ENCODE assay signal across 9 mouse cellular contexts in genomic region chr11:25357717-25358411, GRCm38 (mm10).
DNase-seq lines count a peak whose midpoint lies in the region; ATAC-seq lines count a peak whose summit lies in the region.
"Had no signal": no experiment of that assay in that cellular context is flagged by ENCODE, and none has a peak within 500 bp of the region (broad histone marks: within the 10 kb centered on the region; RNA-seq: fewer than 3 reads in every experiment).

No protein-coding gene starts in this region.

- peak overlapping the region; percentile 78 for H3K4me2 ChIP-seq in heart, embryonic 16.5 days (ENCODE audit: low read depth, low read length)
- peak overlapping the region; percentile 69 for H3K4me2 ChIP-seq in embryonic facial prominence, embryonic 13.5 days
- peak overlapping the region; percentile 35 for H3K4me2 ChIP-seq in neural tube, embryonic 11.5 days (ENCODE audit: low read depth)

- no peaks in the 10 kb centered on the region for H3K36me3 ChIP-seq in heart, embryonic 16.5 days (ENCODE audit: control insufficient read depth, insufficient read depth)
- no peaks in the 10 kb centered on the region for H3K36me3 ChIP-seq in embryonic facial prominence, embryonic 13.5 days
- H3K36me3 ChIP-seq in neural tube, embryonic 11.5 days (ENCODE audit: control insufficient read depth, insufficient read depth, low read length), result no peaks in the 10 kb centered on the region

- no peaks in the 10 kb centered on the region for H3K9me3 ChIP-seq in heart, embryonic 16.5 days (replicated peaks; ENCODE audit: control insufficient read depth, low read length)
- no peaks in the 10 kb centered on the region for H3K9me3 ChIP-seq in embryonic facial prominence, embryonic 13.5 days
- H3K9me3 ChIP-seq in neural tube, embryonic 11.5 days (ENCODE audit: control insufficient read depth, low read length), result no peaks in the 10 kb centered on the region

- no peak overlapping the region for H3K9ac ChIP-seq in heart, embryonic 16.5 days (ENCODE audit: low read length)
- no peak overlapping the region for H3K9ac ChIP-seq in embryonic facial prominence, embryonic 13.5 days
- H3K9ac ChIP-seq in neural tube, embryonic 11.5 days (ENCODE audit: low read length), result peak overlapping the region; percentile 28

- H3K4me1 ChIP-seq in heart, embryonic 16.5 days (ENCODE audit: control insufficient read depth, insufficient read depth, low read length), result 0 out of 2 replicates have a peak, but pooled peaks cover 2% of the 10 kb centered on the region
- peaks cover 21% of the 10 kb centered on the region for H3K4me1 ChIP-seq in embryonic facial prominence, embryonic 13.5 days
- peaks cover 12% of the 10 kb centered on the region for H3K4me1 ChIP-seq in neural tube, embryonic 11.5 days (ENCODE audit: control insufficient read depth, insufficient read depth, low read length)

- no peak for ATAC-seq in heart, embryonic 16.5 days (replicated peaks; ENCODE audit: extremely low read depth, insufficient read depth, low FRiP score)
- no peak for ATAC-seq in embryonic facial prominence, embryonic 13.5 days (ENCODE audit: insufficient number of reproducible peaks, insufficient read depth, low FRiP score, low TSS enrichment, low read depth)
- peak; percentile 17; the same call in 1 of the 2 replicates for ATAC-seq in neural tube, embryonic 11.5 days (ENCODE audit: insufficient read depth, low FRiP score, low TSS enrichment)

- DNase-seq in heart, postnatal 36 days, result no peak
- DNase-seq in layer of hippocampus, adult 8-10 months (ENCODE audit: low spot score in 2 of 2), result peak; percentile 20 to 44
- peak; percentile 31 for DNase-seq in neural tube, embryonic 11.5 days (ENCODE audit: low spot score)
- DNase-seq in spleen, postnatal 10 days (ENCODE audit: low spot score in 2 of 2), result no peak
- no peak for DNase-seq in cerebellum, adult 8-10 months
- no peak for DNase-seq in urinary bladder, adult 2 months (ENCODE audit: low spot score)

- 14% methylated on average over 10 of the region's 10 CpGs for WGBS in heart, embryonic 16.5 days
- 14% methylated on average over 10 of the region's 10 CpGs for WGBS in embryonic facial prominence, embryonic 13.5 days
- 20% methylated on average over 10 of the region's 10 CpGs for WGBS in neural tube, embryonic 11.5 days

- H3K4me3 ChIP-seq in heart, embryonic 16.5 days (ENCODE audit: low read length), result peak overlapping the region; percentile 47
- H3K4me3 ChIP-seq in embryonic facial prominence, embryonic 13.5 days, result peak overlapping the region; percentile 36
- H3K4me3 ChIP-seq in neural tube, embryonic 11.5 days (ENCODE audit: low read depth, low read length), result no peak overlapping the region

- H3K27me3 ChIP-seq in heart, embryonic 16.5 days (ENCODE audit: control insufficient read depth, insufficient read depth, low read length), result no peaks in the 10 kb centered on the region
- H3K27me3 ChIP-seq in embryonic facial prominence, embryonic 13.5 days, result no peaks in the 10 kb centered on the region
- no peaks in the 10 kb centered on the region for H3K27me3 ChIP-seq in neural tube, embryonic 11.5 days (ENCODE audit: control insufficient read depth, insufficient read depth, low read length)
- H3K27me3 ChIP-seq: CH12.LX had no signal

- intact Hi-C loops in heart, postnatal 36 days (cut with DNase I), result no loop called here

- H3K27ac ChIP-seq in heart, embryonic 16.5 days (ENCODE audit: low read length), result no peak overlapping the region
- no peak overlapping the region for H3K27ac ChIP-seq in embryonic facial prominence, embryonic 13.5 days
- peak overlapping the region; percentile 91 for H3K27ac ChIP-seq in neural tube, embryonic 11.5 days (ENCODE audit: low read depth, low read length)

Comparison
In these comparisons a context has a peak if more than half of its experiments do, and no peak if none do; other contexts are left out.
1. DNase-seq: peak in layer of hippocampus, adult 8-10 months (2 of 2) and neural tube, embryonic 11.5 days (single experiment); none in heart, postnatal 36 days (0 of 2), spleen, postnatal 10 days (0 of 2), cerebellum, adult 8-10 months (single experiment) and urinary bladder, adult 2 months (single experiment).
2. Peak in every context shown above with its lines, with median percentiles within 50 percentile points of each other: H3K4me2 ChIP-seq.